Mouse (Mus musculus) limb, embryonic 15.5 days (tissue): ENCODE data around the gene Zbtb20. TPM values are rescaled to one million over a fixed set of nuclear protein-coding genes. Genes with fewer than 3 reads are reported as not detected.

Experiments used
- ATAC-seq: fragments of 200-750 bp; cut with Nextera tagmentation; 2 replicates; pipeline ENCODE4 v1.8.0; 2017; ENCODE audit warnings: low read depth, moderate TSS enrichment; ENCODE audit not compliant: insufficient number of reproducible peaks, low FRiP score, low TSS enrichment
- H3K27ac ChIP-seq: fragments of 300-500 bp; sonication (generic); 2 replicates; pipeline ENCODE4 v1.5.1; 2015; ENCODE audit warnings: moderate library complexity, mild to moderate bottlenecking, inconsistent platforms
- H3K27me3 ChIP-seq: fragments of 300-500 bp; sonication (generic); 2 replicates; pipeline ENCODE4 v1.6.1; 2015; ENCODE audit warnings: inconsistent platforms
- H3K36me3 ChIP-seq: fragments of 300-500 bp; sonication (generic); 2 replicates; pipeline ENCODE4 v1.6.1; 2015; ENCODE audit warnings: inconsistent platforms
- H3K4me1 ChIP-seq: fragments of 300-500 bp; sonication (generic); 2 replicates; pipeline ENCODE4 v1.6.1; 2015; ENCODE audit warnings: inconsistent platforms
- H3K4me2 ChIP-seq: fragments of 300-500 bp; sonication (generic); 2 replicates; pipeline ENCODE4 v1.6.1; 2015; ENCODE audit warnings: mild to moderate bottlenecking, inconsistent platforms
- H3K4me3 ChIP-seq: fragments of 300-500 bp; sonication (generic); 2 replicates; pipeline ENCODE4 v1.5.1; 2015; ENCODE audit warnings: mild to moderate bottlenecking, inconsistent platforms
- H3K9ac ChIP-seq: fragments of 300-500 bp; sonication (generic); 2 replicates; pipeline ENCODE4 v1.6.1; 2015; ENCODE audit warnings: inconsistent platforms
- H3K9me3 ChIP-seq: fragments of 300-500 bp; sonication (generic); 2 replicates; pipeline ENCODE4 v1.6.1; 2016; ENCODE audit warnings: inconsistent platforms
- WGBS: fragments of 180-500 bp; shearing (Covaris S2); methylation state at CpG from one replicate; pipeline ENCODE4 v1.1.7; 2015; 5-methylcytosine and 5-hydroxymethylcytosine counted together
- polyA plus RNA-seq: library from polyadenylated mRNA; unstranded; fragments of >200 nt; fragmentation: Nextera tagmentation; extraction: Ambion mirVana; gene quantifications from 2 replicates; pipeline ENCODE4 v1.2.1, GENCODE M21; 2015

The Zbtb20 gene
- polyA plus RNA-seq, 1 experiment from 2014 or later, result 22.4 TPM

DNA sequence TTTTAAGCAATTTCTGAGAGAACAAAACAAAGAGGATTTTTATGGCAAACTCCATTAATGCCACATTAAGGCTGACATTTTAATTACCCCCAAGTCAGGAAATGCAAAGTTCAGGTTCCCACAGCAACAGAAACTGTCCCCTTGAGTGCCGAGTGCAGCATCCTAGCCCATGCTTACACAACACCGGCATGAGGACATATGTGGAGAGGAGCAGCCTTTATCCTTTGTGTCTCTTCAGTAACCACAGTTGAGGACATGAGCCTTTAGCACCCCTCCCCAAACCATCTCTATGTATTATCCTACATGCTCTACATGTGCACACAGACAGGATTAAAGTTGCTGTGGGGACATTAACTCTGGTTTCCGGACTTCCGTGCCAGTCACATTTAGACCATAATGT lies 705.9 kb downstream of the Zbtb20 start:
- Histone ChIP-seq H3K9ac (no peak overlapping the region), H3K4me3 (no peak overlapping the region), H3K4me2 (no peak overlapping the region), H3K9me3 (no peaks in the 10 kb centered on the region), H3K27me3 (no peaks in the 10 kb centered on the region), H3K36me3 (no peaks in the 10 kb centered on the region), H3K27ac (no peak overlapping the region), H3K4me1 (peaks cover 20% of the 10 kb centered on the region)
- no peak for ATAC-seq
- 47% methylated on average over 4 of the region's 4 CpGs for WGBS

DNA sequence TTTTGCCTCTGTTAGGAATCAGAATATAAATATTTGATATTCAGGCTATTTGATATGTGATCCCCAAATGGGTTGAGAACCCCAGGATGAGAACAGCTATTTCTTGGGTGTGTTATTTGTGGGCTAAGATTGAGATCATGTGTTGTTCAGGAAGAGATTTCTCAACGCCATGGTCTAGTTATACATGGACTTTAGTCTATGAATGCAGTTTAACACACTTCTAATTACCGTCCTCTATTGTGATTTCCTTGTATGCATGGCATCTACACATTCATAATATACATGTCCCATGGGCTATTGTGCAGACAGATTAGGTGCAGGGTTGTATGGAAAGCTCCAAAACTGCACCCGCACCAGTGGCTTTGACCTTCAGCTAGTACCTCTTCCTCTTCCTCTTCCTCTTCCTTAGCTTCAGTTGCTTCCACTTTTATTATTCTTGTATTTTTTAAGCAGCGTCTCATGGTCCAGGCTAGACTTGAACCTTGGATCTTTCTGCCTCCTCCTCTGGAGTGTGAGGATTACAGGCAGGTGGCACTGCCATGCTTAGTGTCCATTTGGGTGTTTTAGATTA lies 711.3 kb downstream of the Zbtb20 start:
- Histone ChIP-seq H3K4me1 (peaks cover 11% of the 10 kb centered on the region), H3K27me3 (no peaks in the 10 kb centered on the region), H3K9ac (no peak overlapping the region), H3K9me3 (no peaks in the 10 kb centered on the region), H3K36me3 (no peaks in the 10 kb centered on the region), H3K4me2 (no peak overlapping the region), H3K4me3 (no peak overlapping the region), H3K27ac (no peak overlapping the region)
- ATAC-seq, result no peak
- WGBS, result 83% methylated on average over 4 of the region's 4 CpGs

DNA sequence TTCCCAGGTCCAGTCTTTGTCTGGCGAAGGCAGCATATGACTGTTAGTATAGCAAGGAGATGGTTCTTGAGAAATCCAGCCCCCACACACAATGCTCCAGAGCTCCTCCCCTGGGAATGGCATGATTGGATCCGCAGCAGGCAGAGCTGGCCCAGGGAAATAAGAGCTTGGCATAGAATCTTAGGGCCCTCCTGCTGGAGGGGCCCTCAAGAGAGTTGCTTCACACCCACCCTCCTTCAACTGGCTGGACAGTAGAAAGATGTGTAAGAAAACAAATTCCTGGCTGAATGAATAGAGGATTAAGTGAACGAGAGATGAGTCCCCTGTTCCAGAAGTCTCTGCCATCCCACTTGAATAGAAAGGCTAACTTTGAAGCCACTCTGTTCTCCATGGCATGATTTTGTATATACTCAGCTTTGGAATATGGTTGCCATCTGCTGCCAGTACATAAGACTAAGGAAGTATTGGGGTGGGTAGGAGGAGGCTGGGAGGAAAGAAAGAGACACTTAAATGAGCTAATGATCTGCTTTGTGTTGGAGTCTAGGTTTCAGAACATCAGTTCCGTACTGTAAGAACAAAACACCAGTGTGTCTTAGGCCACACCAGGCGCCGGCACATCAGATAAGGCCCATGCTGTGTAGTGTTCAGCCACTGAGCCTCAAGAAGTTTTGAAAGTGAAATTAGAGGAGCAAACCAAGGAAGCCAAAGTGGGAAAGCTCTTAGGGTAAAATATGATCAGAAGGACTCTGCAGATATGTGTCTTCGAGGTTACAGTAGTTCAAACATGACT lies 715.2 kb downstream of the Zbtb20 start:
- Histone ChIP-seq H3K36me3 (no peaks in the 10 kb centered on the region), H3K9ac (no peak overlapping the region), H3K4me3 (no peak overlapping the region), H3K27ac (no peak overlapping the region), H3K9me3 (no peaks in the 10 kb centered on the region), H3K4me1 (no peaks in the 10 kb centered on the region), H3K4me2 (no peak overlapping the region), H3K27me3 (no peaks in the 10 kb centered on the region)
- 87% methylated on average over 7 of the region's 7 CpGs for WGBS
- no peak for ATAC-seq

DNA sequence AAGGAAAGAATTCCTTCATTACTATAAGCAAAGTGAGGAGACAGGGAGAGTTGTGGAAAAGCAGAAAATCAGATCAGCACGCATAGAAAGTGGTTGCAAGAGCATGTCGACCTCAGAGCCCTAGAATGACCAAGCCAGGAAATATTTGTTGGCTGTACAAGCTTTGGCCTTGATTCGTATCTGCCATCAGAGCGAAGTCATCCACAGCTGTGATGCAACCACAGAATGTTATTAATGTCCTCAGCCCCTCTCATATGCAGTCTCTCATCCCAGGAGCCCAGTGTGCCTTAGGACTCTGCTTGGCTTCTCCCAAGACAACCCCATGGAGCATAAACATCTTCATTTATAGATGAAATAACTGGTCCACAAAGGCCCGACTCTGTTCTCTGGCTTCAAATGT lies 716.4 kb downstream of the Zbtb20 start:
- ATAC-seq, result no peak
- Histone ChIP-seq H3K9ac (no peak overlapping the region), H3K27me3 (no peaks in the 10 kb centered on the region), H3K36me3 (no peaks in the 10 kb centered on the region), H3K4me3 (no peak overlapping the region), H3K4me2 (no peak overlapping the region), H3K4me1 (no peaks in the 10 kb centered on the region), H3K9me3 (no peaks in the 10 kb centered on the region), H3K27ac (no peak overlapping the region)
- 73% methylated on average over 5 of the region's 5 CpGs for WGBS

DNA sequence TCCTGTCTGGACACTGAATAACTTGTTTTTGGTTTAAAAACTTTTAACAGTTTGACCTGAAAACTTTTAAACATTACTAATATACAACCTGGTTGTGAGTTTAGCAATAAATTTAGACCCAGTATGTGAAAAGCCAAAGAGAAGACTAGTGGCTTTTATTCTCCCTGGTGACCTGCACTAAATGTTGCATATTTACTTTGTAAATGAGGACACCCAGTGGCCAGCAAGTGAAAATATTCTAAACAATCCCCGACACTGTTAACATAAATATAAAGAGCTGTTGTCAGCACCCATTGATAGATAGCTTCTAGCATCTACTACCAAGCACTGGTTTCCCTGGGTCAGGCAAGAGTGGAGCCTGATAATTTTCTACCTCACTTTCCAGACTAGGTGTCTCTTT lies 717.1 kb downstream of the Zbtb20 start:
- H3K4me2 ChIP-seq, result no peak overlapping the region
- no peaks in the 10 kb centered on the region for H3K9me3 ChIP-seq
- no peaks in the 10 kb centered on the region for H3K36me3 ChIP-seq
- no peaks in the 10 kb centered on the region for H3K27me3 ChIP-seq
- no peaks in the 10 kb centered on the region for H3K4me1 ChIP-seq
- no peak overlapping the region for H3K9ac ChIP-seq
- WGBS, result 4% methylated on average over 1 of the region's 1 CpGs
- no peak overlapping the region for H3K27ac ChIP-seq
- no peak for ATAC-seq
- H3K4me3 ChIP-seq, result no peak overlapping the region

DNA sequence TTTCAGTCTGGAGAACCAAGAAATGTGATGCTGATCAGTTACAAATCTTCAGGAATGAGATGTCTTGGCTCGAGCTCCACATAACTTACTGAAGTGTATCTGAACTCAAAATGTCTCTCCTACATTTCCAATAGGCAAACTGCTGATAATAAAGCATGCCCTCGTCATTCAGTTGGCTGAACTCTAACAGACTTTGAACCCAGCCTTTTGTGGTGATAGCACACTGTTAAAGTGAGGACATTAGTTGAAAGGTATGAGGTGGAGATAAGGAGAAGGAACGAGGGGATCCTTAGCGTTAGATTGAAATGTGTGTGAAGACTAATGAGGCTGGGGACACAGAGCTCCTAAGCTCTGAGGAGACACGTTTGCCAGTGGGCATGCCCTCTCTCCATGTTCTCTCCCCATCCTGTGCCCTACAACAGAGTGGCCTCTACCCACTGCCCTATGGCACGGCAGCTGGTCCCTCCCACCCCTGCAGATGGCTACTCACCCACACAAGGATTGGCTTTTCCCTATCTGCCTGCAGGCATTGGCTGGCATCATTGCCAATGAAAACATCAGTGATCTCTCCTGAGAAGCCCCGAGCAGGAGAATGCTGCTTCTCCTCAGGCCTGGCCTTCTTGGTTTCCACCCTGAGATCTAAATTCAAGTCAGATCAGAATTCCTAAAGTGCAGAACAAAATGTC lies 721.8 kb downstream of the Zbtb20 start:
- ATAC-seq, result no peak
- 74% methylated on average over 7 of the region's 7 CpGs for WGBS
- Histone ChIP-seq H3K9ac (no peak overlapping the region), H3K36me3 (no peaks in the 10 kb centered on the region), H3K4me3 (no peak overlapping the region), H3K9me3 (no peaks in the 10 kb centered on the region), H3K4me1 (no peaks in the 10 kb centered on the region), H3K27ac (no peak overlapping the region), H3K4me2 (no peak overlapping the region), H3K27me3 (no peaks in the 10 kb centered on the region)

DNA sequence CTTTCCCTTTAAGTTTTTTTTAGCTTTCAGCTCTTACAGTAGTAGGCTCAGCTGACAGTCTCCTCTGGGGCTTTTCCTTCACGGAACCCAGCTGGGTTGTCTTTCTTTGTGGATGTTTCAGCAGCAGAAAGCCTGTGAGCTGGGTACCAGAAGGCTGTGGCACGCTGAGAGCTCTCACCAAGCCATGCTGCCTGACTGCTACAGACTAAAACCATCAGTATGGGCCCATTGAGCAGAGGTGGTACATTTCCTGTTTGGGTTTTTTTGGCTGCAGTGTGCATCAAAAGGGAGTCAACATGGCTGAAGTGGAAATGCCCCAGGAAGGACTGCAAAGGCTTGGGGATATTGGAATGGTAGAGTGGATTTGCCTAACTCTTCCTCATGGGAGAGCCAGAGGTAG lies 724.0 kb downstream of the Zbtb20 start:
- no peak overlapping the region for H3K27ac ChIP-seq
- no peak overlapping the region for H3K4me3 ChIP-seq
- no peak overlapping the region for H3K4me2 ChIP-seq
- H3K9me3 ChIP-seq, result no peaks in the 10 kb centered on the region
- H3K36me3 ChIP-seq, result no peaks in the 10 kb centered on the region
- H3K4me1 ChIP-seq, result peaks cover 7% of the 10 kb centered on the region; the same call in 1 of the 2 replicates
- H3K9ac ChIP-seq, result no peak overlapping the region
- no peak for ATAC-seq
- no peaks in the 10 kb centered on the region for H3K27me3 ChIP-seq
- WGBS, result 75% methylated on average over 2 of the region's 2 CpGs

DNA sequence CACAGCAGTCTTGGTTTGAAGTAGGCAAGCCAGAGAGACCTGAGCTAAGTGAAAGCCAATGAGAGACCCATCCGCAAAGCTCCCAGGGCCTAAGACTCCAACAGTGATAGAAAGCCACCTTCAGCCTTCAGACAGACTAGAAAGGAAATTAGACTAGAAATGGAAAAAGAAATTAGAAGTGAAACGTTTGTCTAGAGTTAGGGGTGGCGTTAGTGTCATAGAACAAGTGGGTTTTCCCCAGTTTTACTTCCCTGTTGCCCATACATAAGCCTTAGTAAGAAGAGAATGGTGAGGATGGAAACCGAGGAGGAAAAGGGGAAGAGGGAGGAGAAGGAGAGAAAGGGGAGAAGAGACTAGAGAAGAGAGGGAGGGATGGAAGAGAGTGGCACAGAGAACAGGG lies 726.9 kb downstream of the Zbtb20 start:
- no peaks in the 10 kb centered on the region for H3K27me3 ChIP-seq
- no peaks in the 10 kb centered on the region for H3K9me3 ChIP-seq
- no peak for ATAC-seq
- H3K4me2 ChIP-seq, result no peak overlapping the region
- peaks cover 7% of the 10 kb centered on the region; the same call in 1 of the 2 replicates for H3K4me1 ChIP-seq
- H3K27ac ChIP-seq, result no peak overlapping the region
- no peak overlapping the region for H3K4me3 ChIP-seq
- 70% methylated on average over 4 of the region's 4 CpGs for WGBS
- H3K36me3 ChIP-seq, result no peaks in the 10 kb centered on the region
- no peak overlapping the region for H3K9ac ChIP-seq

DNA sequence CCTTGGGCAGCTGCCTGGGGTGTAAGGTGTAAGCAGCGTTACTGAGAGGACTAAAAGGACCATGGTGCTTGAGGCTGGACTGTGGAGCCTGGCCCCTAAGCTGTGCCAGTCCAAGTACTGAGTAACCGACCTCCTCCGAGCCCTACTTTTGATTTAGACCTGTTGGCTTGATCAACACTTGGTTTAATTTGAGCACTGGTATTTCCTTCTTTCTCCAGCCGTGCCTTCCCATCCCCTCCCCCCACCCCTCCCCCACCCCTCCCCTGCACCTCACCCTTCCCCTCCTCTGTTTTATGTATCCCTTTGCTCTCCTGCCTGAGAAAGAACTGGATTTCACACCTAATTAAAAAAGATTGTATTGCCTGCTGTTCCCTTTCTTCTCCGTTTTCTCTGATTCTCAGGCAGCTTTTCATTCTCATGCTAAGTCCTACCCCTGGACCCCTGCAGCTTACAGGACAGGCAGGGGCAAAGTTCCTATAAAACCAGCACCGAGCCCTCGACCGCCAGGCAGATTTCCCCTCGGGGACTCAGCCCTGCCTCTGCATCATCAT lies 728.0 kb downstream of the Zbtb20 start:
- 11% methylated on average over 9 of the region's 9 CpGs for WGBS
- H3K27ac ChIP-seq, result no peak overlapping the region
- no peaks in the 10 kb centered on the region for H3K9me3 ChIP-seq
- no peak overlapping the region for H3K9ac ChIP-seq
- no peaks in the 10 kb centered on the region for H3K27me3 ChIP-seq
- H3K36me3 ChIP-seq, result no peaks in the 10 kb centered on the region
- no peak for ATAC-seq
- H3K4me3 ChIP-seq, result no peak overlapping the region
- H3K4me1 ChIP-seq, result peaks cover 7% of the 10 kb centered on the region; the same call in 1 of the 2 replicates
- no peak overlapping the region for H3K4me2 ChIP-seq

DNA sequence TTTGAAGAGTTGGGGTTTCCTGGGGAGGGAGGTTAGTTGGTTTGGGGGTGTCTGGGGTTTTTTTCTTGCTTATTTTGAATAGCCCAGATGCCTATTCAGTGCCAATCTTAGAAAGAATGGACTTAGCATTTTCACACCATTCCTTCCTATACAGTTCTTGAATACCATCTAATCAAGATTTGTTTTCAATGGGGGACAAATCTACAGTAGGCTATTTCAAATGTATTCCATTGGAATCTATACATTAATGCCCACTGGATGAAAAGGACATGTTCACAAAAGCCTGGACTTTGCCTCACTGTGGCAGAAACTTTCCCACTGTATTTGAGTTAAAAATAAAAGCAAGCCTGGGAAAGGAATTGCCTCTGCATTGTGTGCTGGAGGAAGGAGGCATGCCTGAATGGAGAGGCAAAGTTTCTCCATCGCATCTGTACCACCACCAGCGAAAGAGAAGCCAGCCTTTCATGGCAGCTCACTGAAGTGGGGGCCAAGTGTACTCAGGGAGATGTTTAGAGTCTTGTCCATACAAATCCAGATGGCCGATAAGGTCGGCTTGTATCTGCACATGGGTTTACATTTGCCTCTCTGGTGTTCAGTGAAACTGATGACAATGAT lies 728.8 kb downstream of the Zbtb20 start:
- ATAC-seq, result no peak
- Histone ChIP-seq H3K27me3 (no peaks in the 10 kb centered on the region), H3K27ac (no peak overlapping the region), H3K9me3 (no peaks in the 10 kb centered on the region), H3K36me3 (0 out of 2 replicates have a peak, but pooled peaks cover under 1% of the 10 kb centered on the region), H3K4me3 (no peak overlapping the region), H3K9ac (no peak overlapping the region), H3K4me1 (peaks cover 7% of the 10 kb centered on the region; the same call in 1 of the 2 replicates), H3K4me2 (no peak overlapping the region)
- 75% methylated on average over 4 of the region's 4 CpGs for WGBS

DNA sequence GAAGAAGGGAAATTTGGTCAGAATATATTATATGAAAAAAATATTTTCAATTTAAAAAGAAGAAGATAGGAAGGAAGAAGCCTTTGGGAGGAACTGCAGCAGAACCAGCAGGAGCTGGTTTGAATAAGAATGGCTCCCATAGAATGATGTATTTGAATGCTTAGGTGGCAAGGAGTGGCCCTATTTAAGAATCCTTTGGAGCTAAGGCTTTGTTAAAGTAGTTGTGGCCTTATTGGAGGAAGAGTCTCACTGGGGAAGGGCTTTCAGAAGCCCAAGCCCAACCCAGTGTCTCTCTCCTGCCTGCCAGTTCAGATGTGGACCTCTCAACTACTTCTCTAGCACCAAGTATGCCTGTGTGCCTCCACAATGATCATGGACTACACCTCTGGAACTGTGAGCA lies 731.4 kb downstream of the Zbtb20 start:
- no peak overlapping the region for H3K9ac ChIP-seq
- H3K36me3 ChIP-seq, result peaks cover 12% of the 10 kb centered on the region; the same call in 1 of the 2 replicates
- H3K4me1 ChIP-seq, result peaks cover 7% of the 10 kb centered on the region; the same call in 1 of the 2 replicates
- ATAC-seq, result no peak
- no peak overlapping the region for H3K4me3 ChIP-seq
- no peaks in the 10 kb centered on the region for H3K27me3 ChIP-seq
- no peaks in the 10 kb centered on the region for H3K9me3 ChIP-seq
- H3K27ac ChIP-seq, result no peak overlapping the region
- H3K4me2 ChIP-seq, result no peak overlapping the region
